Mouse (Mus musculus): ENCODE measurements around the gene Olfr612. TPM values are rescaled to one million over a fixed set of nuclear protein-coding genes. Genes with fewer than 3 reads are reported as not detected.

The Olfr612 gene
- polyA plus RNA-seq (2017; shearing (Covaris generic)), result not detected

GRCm38 (mm10) chr7:103542617-103543016, at the start of gene Olfr612:
Gene Olfr612 (minus strand): TSS chr7:103542717.

GRCm38 (mm10) chr7:103589803-103590202, 47.3 kb upstream of the Olfr612 start, which contains the start of gene Olfr618:
Gene Olfr618 (plus strand): TSS chr7:103590103.

GRCm38 (mm10) chr7:103572761-103573160, 30.2 kb upstream of the Olfr612 start, which contains the start of gene Olfr617:
Gene Olfr617 (plus strand): TSS chr7:103573061.

GRCm38 (mm10) chr7:103569043-103569442, 26.5 kb upstream of the Olfr612 start, which contains the start of gene Olfr616:
Gene Olfr616 (minus strand): TSS chr7:103569143.

GRCm38 (mm10) chr7:103555779-103556178, 13.3 kb upstream of the Olfr612 start, which contains the start of gene Olfr615:
Gene Olfr615 (plus strand): TSS chr7:103556079.

GRCm38 (mm10) chr7:103547774-103548173, 5.3 kb upstream of the Olfr612 start, which contains the start of gene Olfr613:
Gene Olfr613 (plus strand): TSS chr7:103548074.

GRCm38 (mm10) chr7:103520746-103521145, 21.8 kb downstream of the Olfr612 start, which contains the start of gene Olfr611:
Gene Olfr611 (minus strand): TSS chr7:103520846.

GRCm38 (mm10) chr7:103512022-103512421, 30.5 kb downstream of the Olfr612 start, which contains the start of gene Olfr610:
Gene Olfr610 (minus strand): TSS chr7:103512122.

GRCm38 (mm10) chr7:103497962-103498361, 44.6 kb downstream of the Olfr612 start, which contains the start of gene Olfr609:
Gene Olfr609 (minus strand): TSS chr7:103498062.

Other genes starting within 250 kb of the Olfr612 start
- gene Olfr596, start 237.1 kb downstream of the Olfr612 start, polyA plus RNA-seq (2017; shearing (Covaris generic)), result under 1 TPM in 1 of 2 experiments, not detected in 1; 0.29 TPM
- gene Olfr597, start 226.4 kb downstream of the Olfr612 start, polyA plus RNA-seq (2017; shearing (Covaris generic)), result under 1 TPM; 0.10 to 0.17 TPM
- gene Olfr598, start 219.1 kb downstream of the Olfr612 start, polyA plus RNA-seq (2017; shearing (Covaris generic)), result not detected
- not detected for gene Olfr599, start 206.8 kb downstream of the Olfr612 start, polyA plus RNA-seq (2017; shearing (Covaris generic))
- under 1 TPM in 1 of 2 experiments, not detected in 1; 0.89 TPM for gene Olfr600, start 193.0 kb downstream of the Olfr612 start, polyA plus RNA-seq (2017; shearing (Covaris generic))
- gene Olfr601, start 180.1 kb downstream of the Olfr612 start, polyA plus RNA-seq (2017; shearing (Covaris generic)), result 1 to 10 TPM in 1 of 2 experiments, under 1 TPM in 1; 0.59 to 2.7 TPM
- 1 to 10 TPM in 1 of 2 experiments, not detected in 1; 2.6 TPM for gene Olfr603, start 156.5 kb downstream of the Olfr612 start, polyA plus RNA-seq (2017; shearing (Covaris generic))
- gene Usp17lc, start 127.6 kb downstream of the Olfr612 start, polyA plus RNA-seq (2017; shearing (Covaris generic)), result not detected
- not detected for gene Olfr605, start 97.3 kb downstream of the Olfr612 start, polyA plus RNA-seq (2017; shearing (Covaris generic))
- gene Olfr606, start 93.7 kb downstream of the Olfr612 start, polyA plus RNA-seq (2017; shearing (Covaris generic)), result not detected
- under 1 TPM; 0.05 to 0.20 TPM for gene Olfr607, start 78.6 kb downstream of the Olfr612 start, polyA plus RNA-seq (2017; shearing (Covaris generic))
- under 1 TPM in 1 of 2 experiments, not detected in 1; 0.56 TPM for gene Olfr608, start 72.8 kb downstream of the Olfr612 start, polyA plus RNA-seq (2017; shearing (Covaris generic))
- gene Olfr609, start 44.7 kb downstream of the Olfr612 start, polyA plus RNA-seq (2017; shearing (Covaris generic)), result under 1 TPM in 1 of 2 experiments, not detected in 1; 0.05 TPM
- not detected for gene Olfr610, start 30.6 kb downstream of the Olfr612 start, polyA plus RNA-seq (2017; shearing (Covaris generic))
- not detected for gene Olfr611, start 21.9 kb downstream of the Olfr612 start, polyA plus RNA-seq (2017; shearing (Covaris generic))
- gene Olfr613, start 5.4 kb upstream of the Olfr612 start, polyA plus RNA-seq (2017; shearing (Covaris generic)), result not detected
- not detected for gene Olfr615, start 13.4 kb upstream of the Olfr612 start, polyA plus RNA-seq (2017; shearing (Covaris generic))
- gene Olfr616, start 26.4 kb upstream of the Olfr612 start, polyA plus RNA-seq (2017; shearing (Covaris generic)), result not detected
- not detected for gene Olfr617, start 30.3 kb upstream of the Olfr612 start, polyA plus RNA-seq (2017; shearing (Covaris generic))
- gene Olfr618, start 47.4 kb upstream of the Olfr612 start, polyA plus RNA-seq (2017; shearing (Covaris generic)), result not detected
- gene Olfr619, start 57.9 kb upstream of the Olfr612 start, polyA plus RNA-seq (2017; shearing (Covaris generic)), result under 1 TPM in 1 of 2 experiments, not detected in 1; 0.11 TPM
- under 1 TPM; 0.24 to 0.61 TPM for gene Olfr620, start 69.8 kb upstream of the Olfr612 start, polyA plus RNA-seq (2017; shearing (Covaris generic))
- gene Olfr622, start 100.0 kb upstream of the Olfr612 start, polyA plus RNA-seq (2017; shearing (Covaris generic)), result not detected
- not detected for gene Olfr623, start 121.0 kb upstream of the Olfr612 start, polyA plus RNA-seq (2017; shearing (Covaris generic))
- under 1 TPM; 0.05 to 0.10 TPM for gene Olfr624, start 128.5 kb upstream of the Olfr612 start, polyA plus RNA-seq (2017; shearing (Covaris generic))
- not detected for gene Olfr625-ps1, start 140.0 kb upstream of the Olfr612 start, polyA plus RNA-seq (2017; shearing (Covaris generic))
- gene Olfr243, start 172.0 kb upstream of the Olfr612 start, polyA plus RNA-seq (2017; shearing (Covaris generic)), result not detected
- not detected for gene Olfr628, start 187.7 kb upstream of the Olfr612 start, polyA plus RNA-seq (2017; shearing (Covaris generic))
- gene Olfr629, start 202.2 kb upstream of the Olfr612 start, polyA plus RNA-seq (2017; shearing (Covaris generic)), result not detected
- not detected for gene Olfr630, start 214.6 kb upstream of the Olfr612 start, polyA plus RNA-seq (2017; shearing (Covaris generic))
- gene Olfr69, start 228.9 kb upstream of the Olfr612 start, polyA plus RNA-seq (2017; shearing (Covaris generic)), result not detected
- gene Olfr68, start 237.0 kb upstream of the Olfr612 start, polyA plus RNA-seq (2017; shearing (Covaris generic)), result not detected
- gene Olfr67, start 249.1 kb upstream of the Olfr612 start, polyA plus RNA-seq (2017; shearing (Covaris generic)), result not detected